Mouse (Mus musculus) hindbrain, embryonic 15.5 days (tissue): ENCODE results near the gene Psmd13. TPM values are rescaled to one million over a fixed set of nuclear protein-coding genes. Genes with fewer than 3 reads are reported as not detected.
"Not testable (repeated sequence)": the region's sequence is repeated elsewhere in the genome, so short reads cannot be mapped to it uniquely, and the experiment has no call there.

Source experiments
- ATAC-seq: fragments of 200-750 bp; cut with Nextera tagmentation; 2 replicates; pipeline ENCODE4 v1.8.0; 2017; ENCODE audit warnings: low read depth, moderate number of reproducible peaks, moderate TSS enrichment; ENCODE audit not compliant: low FRiP score
- H3K27ac ChIP-seq: fragments of 300-500 bp; sonication (generic); replicated peaks from 2 replicates; pipeline ENCODE4 v1.5.1; 2015; ENCODE audit warnings: mild to moderate bottlenecking, inconsistent platforms
- H3K27me3 ChIP-seq: fragments of 300-500 bp; sonication (generic); 2 replicates; pipeline ENCODE4 v1.6.1; 2015; ENCODE audit warnings: control low read depth, inconsistent platforms
- H3K36me3 ChIP-seq: fragments of 300-500 bp; sonication (generic); 2 replicates; pipeline ENCODE4 v1.6.1; 2015; ENCODE audit warnings: control low read depth, inconsistent platforms
- H3K4me1 ChIP-seq: fragments of 300-500 bp; sonication (generic); replicated peaks from 2 replicates; pipeline ENCODE4 v1.6.1; 2015; ENCODE audit warnings: control low read depth, inconsistent platforms
- H3K4me2 ChIP-seq: fragments of 300-500 bp; sonication (generic); 2 replicates; pipeline ENCODE4 v1.6.1; 2015; ENCODE audit warnings: moderate library complexity, mild to moderate bottlenecking, inconsistent platforms
- H3K4me3 ChIP-seq: fragments of 300-500 bp; sonication (generic); 2 replicates; pipeline ENCODE4 v1.5.1; 2015; ENCODE audit warnings: mild to moderate bottlenecking, inconsistent platforms
- H3K9ac ChIP-seq: fragments of 300-500 bp; sonication (generic); 2 replicates; pipeline ENCODE4 v1.6.1; 2015; ENCODE audit warnings: inconsistent platforms
- H3K9me3 ChIP-seq: fragments of 300-500 bp; sonication (generic); 2 replicates; pipeline ENCODE4 v1.6.1; 2016; ENCODE audit warnings: control low read depth, inconsistent platforms
- WGBS: fragments of 180-500 bp; shearing (Covaris S2); methylation state at CpG from one replicate; pipeline ENCODE4 v1.1.7; 2015; 5-methylcytosine and 5-hydroxymethylcytosine counted together
- polyA plus RNA-seq: library from polyadenylated mRNA; unstranded; fragments of >200 nt; fragmentation: Nextera tagmentation; extraction: Ambion mirVana; gene quantifications from 2 replicates; pipeline ENCODE4 v1.2.1, GENCODE M21; 2015

Psmd13 gene
- polyA plus RNA-seq, 1 experiment from 2014 or later: 259 TPM

DNA sequence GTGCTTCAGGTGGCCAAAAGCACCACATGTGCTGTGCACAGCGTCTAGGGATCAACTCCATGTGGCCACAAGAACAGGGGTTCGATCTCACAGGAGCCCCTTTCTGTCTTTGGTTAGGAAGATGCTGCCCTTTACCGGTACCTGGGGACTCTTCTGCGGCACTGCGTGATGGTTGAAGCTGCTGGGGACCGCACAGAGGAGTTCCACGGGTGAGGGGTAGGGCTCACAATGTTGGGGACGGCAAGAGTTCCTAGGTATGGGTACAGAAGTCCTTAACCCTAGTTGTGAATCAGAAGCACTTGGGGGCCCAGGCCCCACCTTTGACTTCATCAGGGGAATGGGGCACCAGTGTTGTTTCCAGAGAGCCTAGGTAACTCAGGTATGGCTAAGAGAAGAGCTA is 23.0 kb upstream of the Psmd13 start:
- no peak for ATAC-seq

DNA sequence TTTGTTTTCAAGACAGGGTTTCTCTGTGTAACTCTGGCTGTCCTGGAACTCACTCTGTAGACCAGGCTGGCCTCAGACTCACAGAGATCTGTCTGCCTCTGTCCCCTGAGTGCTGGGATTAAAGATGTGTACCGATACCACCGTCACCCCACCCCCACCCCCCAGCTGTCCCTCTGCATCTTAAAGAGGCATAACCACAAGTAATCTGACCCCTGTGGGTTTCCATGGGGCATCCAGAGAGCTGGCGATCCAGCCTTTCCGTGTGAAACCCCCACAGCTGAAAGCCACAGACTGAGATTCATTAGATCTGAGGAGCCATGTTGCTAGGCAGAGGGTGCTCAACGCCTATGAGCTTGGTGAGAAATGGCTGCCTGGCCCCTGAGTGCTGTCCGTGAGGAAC is 21.8 kb upstream of the Psmd13 start:
- Histone ChIP-seq H3K27ac (no peak overlapping the region), H3K9me3 (no peaks in the 10 kb centered on the region), H3K4me2 (no peak overlapping the region), H3K4me3 (no peak overlapping the region), H3K36me3 (peaks cover 46% of the 10 kb centered on the region), H3K4me1 (peaks cover 34% of the 10 kb centered on the region), H3K27me3 (no peaks in the 10 kb centered on the region), H3K9ac (no peak overlapping the region)
- WGBS: 68% methylated on average over 6 of the region's 6 CpGs
- ATAC-seq: no peak

More for the DNA sequence above, 23.0 kb upstream of the Psmd13 start:
- Histone ChIP-seq H3K9me3 (no peaks in the 10 kb centered on the region), H3K9ac (peak overlapping the region; percentile 90), H3K4me2 (peak overlapping the region; percentile 80), H3K27ac (no peak overlapping the region), H3K4me3 (peak overlapping the region; percentile 90), H3K36me3 (peaks cover 46% of the 10 kb centered on the region), H3K4me1 (peaks cover 36% of the 10 kb centered on the region), H3K27me3 (no peaks in the 10 kb centered on the region)
- WGBS: 95% methylated on average over 8 of the region's 8 CpGs

DNA sequence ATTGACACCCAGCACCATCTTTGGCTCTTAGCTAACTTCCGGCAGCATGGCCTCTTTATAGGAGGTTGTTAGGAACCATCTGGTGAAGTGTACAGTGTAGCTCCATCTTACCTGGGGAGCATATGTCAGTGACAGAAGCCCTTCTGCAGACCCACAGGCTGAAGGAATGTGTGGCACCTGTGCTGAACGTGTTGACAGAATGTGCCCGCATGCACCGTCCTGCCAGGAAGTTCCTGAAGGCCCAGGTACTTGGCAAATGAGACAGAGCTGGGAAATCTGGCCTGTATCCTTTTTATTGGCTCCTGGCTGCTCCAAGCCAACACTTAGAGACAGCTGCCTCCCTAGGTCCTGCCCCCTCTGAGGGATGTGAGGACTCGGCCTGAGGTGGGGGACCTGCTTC is 21.0 kb upstream of the Psmd13 start:
- WGBS: 94% methylated on average over 5 of the region's 5 CpGs
- no peaks in the 10 kb centered on the region for H3K9me3 ChIP-seq
- peaks cover 46% of the 10 kb centered on the region for H3K36me3 ChIP-seq
- no peak for ATAC-seq
- H3K4me3 ChIP-seq: no peak overlapping the region
- H3K27ac ChIP-seq: no peak overlapping the region
- no peaks in the 10 kb centered on the region for H3K27me3 ChIP-seq
- no peak overlapping the region for H3K9ac ChIP-seq
- peaks cover 27% of the 10 kb centered on the region for H3K4me1 ChIP-seq
- no peak overlapping the region for H3K4me2 ChIP-seq

DNA sequence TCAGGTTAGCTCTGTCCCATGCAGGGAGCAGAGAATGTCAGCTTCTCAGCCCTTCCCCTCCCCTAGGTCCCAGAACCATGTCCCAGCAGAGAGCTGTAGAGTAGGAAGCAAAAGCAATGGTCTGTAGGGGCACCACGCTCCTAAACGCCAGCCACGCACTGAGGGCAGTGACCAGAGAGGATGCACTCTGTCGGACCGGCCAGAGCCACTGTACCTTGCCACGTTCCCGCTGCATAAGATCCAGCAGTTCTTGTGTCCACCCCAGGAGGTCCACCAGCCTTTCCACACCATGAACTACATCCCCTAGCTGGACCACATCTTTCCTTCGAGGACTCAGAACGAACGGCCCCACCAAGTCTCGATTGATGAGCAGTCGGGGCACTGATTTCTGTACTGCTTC is 17.0 kb upstream of the Psmd13 start:
- Histone ChIP-seq H3K4me2 (no peak overlapping the region), H3K4me1 (peaks cover 5% of the 10 kb centered on the region; the same call in 1 of the 2 replicates), H3K36me3 (peaks cover 42% of the 10 kb centered on the region), H3K9me3 (no peaks in the 10 kb centered on the region), H3K9ac (no peak overlapping the region), H3K4me3 (no peak overlapping the region), H3K27me3 (no peaks in the 10 kb centered on the region), H3K27ac (no peak overlapping the region)
- no peak for ATAC-seq
- WGBS: 91% methylated on average over 12 of the region's 12 CpGs

DNA sequence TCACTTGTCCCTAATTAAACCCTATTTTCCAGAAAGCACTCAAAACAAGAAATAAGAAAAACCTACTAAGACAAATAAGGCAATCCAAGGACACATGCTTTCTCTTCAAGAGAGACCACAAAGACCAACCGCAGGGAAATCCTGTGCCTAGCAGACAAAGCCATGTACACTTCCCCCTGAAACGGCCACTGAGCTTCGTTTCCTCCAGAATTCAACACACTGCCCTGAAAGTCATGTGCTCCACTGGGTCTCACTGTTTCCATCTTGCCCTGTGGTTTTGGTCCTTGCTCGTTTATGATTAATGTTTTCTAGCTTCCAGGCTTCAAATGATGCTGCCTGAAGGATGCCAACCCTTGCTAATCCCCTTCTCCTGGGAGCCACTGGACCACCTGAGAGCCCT is 7.5 kb upstream of the Psmd13 start:
- Histone ChIP-seq H3K9ac (no peak overlapping the region), H3K4me2 (no peak overlapping the region), H3K4me3 (no peak overlapping the region), H3K27ac (no peak overlapping the region), H3K4me1 (no peaks in the 10 kb centered on the region), H3K9me3 (no peaks in the 10 kb centered on the region), H3K27me3 (no peaks in the 10 kb centered on the region), H3K36me3 (peaks cover 5% of the 10 kb centered on the region; the same call in 1 of the 2 replicates)
- ATAC-seq: no peak
- 90% methylated on average over 4 of the region's 4 CpGs for WGBS

DNA sequence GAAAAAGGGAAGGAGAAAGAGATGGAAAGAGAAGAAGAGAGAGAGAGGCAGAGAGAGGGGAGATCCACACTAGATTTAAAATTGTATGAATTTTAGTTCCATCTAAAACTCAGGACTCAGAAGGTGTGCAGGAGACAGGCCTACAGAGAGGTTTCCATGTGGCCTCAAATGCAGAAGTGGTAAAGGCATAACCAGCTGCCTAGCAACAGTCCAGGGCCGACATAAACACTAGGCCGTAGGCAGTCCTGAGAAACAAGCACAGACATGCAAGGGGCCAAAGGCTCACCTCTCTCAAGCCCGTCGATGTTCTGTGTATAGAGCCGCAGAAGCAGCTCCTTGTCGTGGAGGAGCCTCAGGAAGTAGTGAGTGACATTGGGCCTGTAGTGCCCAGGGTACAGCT is 4.4 kb upstream of the Psmd13 start:
- no peak overlapping the region for H3K4me3 ChIP-seq
- H3K27ac ChIP-seq: no peak overlapping the region
- no peaks in the 10 kb centered on the region for H3K27me3 ChIP-seq
- ATAC-seq: no peak
- H3K36me3 ChIP-seq: peaks cover 5% of the 10 kb centered on the region; the same call in 1 of the 2 replicates
- peaks cover 9% of the 10 kb centered on the region for H3K4me1 ChIP-seq
- no peak overlapping the region for H3K4me2 ChIP-seq
- no peak overlapping the region for H3K9ac ChIP-seq
- H3K9me3 ChIP-seq: no peaks in the 10 kb centered on the region
- WGBS: 92% methylated on average over 6 of the region's 6 CpGs

DNA sequence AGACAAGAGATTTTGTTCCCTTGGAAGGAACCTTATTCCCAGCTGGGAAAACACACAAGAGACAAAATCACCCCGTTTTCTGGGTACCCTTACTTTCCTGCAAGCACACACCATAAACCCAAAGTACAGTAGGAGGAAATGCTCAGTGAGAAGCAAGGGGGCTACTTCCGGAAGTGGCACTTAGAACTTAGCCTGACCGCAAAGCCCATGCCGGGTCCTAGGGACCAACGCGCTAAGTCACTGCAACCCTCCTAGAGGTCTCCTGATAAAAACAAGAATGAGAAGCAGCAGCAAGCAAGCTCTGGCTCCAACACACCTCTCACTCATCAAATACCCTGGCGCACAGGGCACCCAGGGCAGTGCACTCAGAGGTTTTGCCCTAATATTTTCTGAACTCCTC is 2.4 kb upstream of the Psmd13 start:
- peaks cover 19% of the 10 kb centered on the region for H3K4me1 ChIP-seq
- no peaks in the 10 kb centered on the region for H3K9me3 ChIP-seq
- WGBS: 91% methylated on average over 7 of the region's 7 CpGs
- H3K27ac ChIP-seq: no peak overlapping the region
- no peaks in the 10 kb centered on the region for H3K27me3 ChIP-seq
- ATAC-seq: no peak
- H3K36me3 ChIP-seq: peaks cover 5% of the 10 kb centered on the region; the same call in 1 of the 2 replicates
- H3K4me3 ChIP-seq: no peak overlapping the region
- no peak overlapping the region for H3K9ac ChIP-seq
- H3K4me2 ChIP-seq: no peak overlapping the region

DNA sequence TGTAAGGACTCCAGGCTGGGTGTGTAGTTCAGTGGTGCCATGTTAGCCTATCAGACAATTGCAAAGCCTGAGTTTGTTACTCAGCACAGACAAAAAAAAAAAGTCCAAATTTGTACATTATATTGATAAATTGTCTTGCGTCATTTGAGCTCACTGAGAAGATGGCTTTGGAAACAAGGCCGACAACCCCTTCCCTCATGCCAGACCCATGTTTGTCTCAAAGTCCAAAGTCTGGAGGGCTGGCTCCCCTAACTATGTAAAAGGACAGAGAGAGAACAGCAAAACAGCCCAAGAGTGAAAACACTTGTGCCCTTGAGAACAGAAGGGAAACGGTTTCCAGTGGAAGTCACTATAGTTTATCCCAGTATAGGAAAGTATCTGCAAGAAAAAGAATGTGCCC is 1.3 kb upstream of the Psmd13 start:
- Histone ChIP-seq H3K9me3 (no peaks in the 10 kb centered on the region), H3K4me3 (no peak overlapping the region), H3K9ac (no peak overlapping the region), H3K27ac (no peak overlapping the region), H3K4me1 (peaks cover 19% of the 10 kb centered on the region), H3K36me3 (peaks cover 5% of the 10 kb centered on the region; the same call in 1 of the 2 replicates), H3K27me3 (no peaks in the 10 kb centered on the region), H3K4me2 (peak overlapping the region; percentile 61)
- ATAC-seq: no peak
- WGBS: 90% methylated on average over 3 of the region's 3 CpGs

DNA sequence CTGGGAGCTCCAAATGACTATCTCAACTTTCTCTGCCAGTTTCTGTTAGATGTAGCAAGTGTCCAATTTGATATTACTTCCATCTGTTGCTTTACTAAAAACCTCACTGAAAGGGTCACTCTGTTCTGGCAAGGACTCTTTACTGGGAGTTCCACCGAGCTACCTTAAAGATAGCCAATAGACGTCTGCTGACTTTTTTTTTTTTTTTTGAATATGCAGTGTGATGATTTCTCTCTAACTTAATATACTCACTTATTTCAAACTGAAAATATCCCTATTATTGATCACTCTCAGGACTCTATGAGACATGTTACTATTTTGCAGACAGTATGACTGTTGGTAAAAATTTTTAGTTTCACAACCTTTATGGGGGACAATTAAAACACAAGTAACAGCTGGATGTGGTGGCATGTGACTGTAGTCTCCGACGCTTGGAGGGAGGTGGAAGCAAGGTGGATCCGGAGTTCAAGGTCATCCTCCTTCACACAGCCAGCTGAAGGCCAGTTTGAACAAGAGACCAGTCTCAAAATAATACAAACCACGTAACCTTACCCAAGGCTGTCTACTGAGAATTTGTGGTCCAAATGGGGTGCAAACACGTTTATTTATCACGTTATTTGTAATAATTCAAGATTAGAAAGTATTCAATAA is 778 bp upstream of the Psmd13 start:
- H3K9ac ChIP-seq: peak overlapping the region; percentile 65
- 26% methylated on average over 8 of the region's 8 CpGs for WGBS
- peak overlapping the region; percentile 61 for H3K4me2 ChIP-seq
- H3K27me3 ChIP-seq: no peaks in the 10 kb centered on the region
- no peaks in the 10 kb centered on the region for H3K9me3 ChIP-seq
- peak overlapping the region; percentile 62 for H3K4me3 ChIP-seq
- peaks cover 19% of the 10 kb centered on the region for H3K4me1 ChIP-seq
- ATAC-seq: no peak
- H3K27ac ChIP-seq: peak overlapping the region; percentile 86
- H3K36me3 ChIP-seq: peaks cover 2% of the 10 kb centered on the region; the same call in 1 of the 2 replicates

DNA sequence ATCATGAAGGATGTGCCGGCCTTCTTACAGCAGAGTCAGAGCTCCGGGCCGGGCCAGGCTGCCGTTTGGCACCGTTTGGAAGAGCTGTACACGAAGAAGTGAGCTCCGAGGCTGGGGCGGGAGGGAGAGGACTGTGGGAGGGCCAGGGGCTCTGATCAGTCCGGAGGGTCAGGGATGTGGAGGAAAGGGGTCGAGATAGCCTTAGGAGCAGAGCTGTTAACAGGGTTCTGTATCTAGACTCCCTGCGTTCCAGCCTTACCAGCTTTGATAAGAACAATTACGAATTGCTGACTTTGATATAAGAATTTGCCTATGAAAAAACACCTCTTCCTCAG is 668 bp downstream of the Psmd13 start:
- H3K27ac ChIP-seq: peak overlapping the region; percentile 86
- peaks cover 19% of the 10 kb centered on the region for H3K4me1 ChIP-seq
- H3K9ac ChIP-seq: peak overlapping the region; percentile 69
- no peaks in the 10 kb centered on the region for H3K9me3 ChIP-seq
- H3K27me3 ChIP-seq: no peaks in the 10 kb centered on the region
- peak; percentile 57; the same call in 1 of the 2 replicates for ATAC-seq
- H3K4me3 ChIP-seq: peak overlapping the region; percentile 62
- peaks cover 14% of the 10 kb centered on the region for H3K36me3 ChIP-seq
- H3K4me2 ChIP-seq: peak overlapping the region; percentile 61
- 0% methylated on average over 12 of the region's 12 CpGs for WGBS

DNA sequence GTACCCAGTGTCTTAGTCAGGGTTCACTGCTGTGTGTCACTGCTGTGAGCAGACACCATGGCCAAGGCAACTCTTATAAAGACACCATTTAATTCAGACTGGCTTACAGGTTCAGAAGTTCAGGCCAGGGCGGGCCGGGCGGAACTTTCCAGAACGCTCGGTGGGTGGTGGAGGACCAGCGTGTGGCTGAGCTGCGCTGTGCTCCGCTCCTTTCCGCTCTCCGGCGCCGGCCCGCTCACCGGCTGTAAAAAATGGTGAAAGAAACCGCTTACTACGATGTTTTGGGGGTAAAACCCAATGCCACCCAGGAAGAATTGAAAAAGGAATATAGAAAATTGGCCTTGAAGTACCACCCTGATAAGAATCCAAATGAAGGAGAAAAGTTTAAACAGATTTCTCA is 8.9 kb downstream of the Psmd13 start:
- H3K27me3 ChIP-seq: not testable (repeated sequence)

DNA sequence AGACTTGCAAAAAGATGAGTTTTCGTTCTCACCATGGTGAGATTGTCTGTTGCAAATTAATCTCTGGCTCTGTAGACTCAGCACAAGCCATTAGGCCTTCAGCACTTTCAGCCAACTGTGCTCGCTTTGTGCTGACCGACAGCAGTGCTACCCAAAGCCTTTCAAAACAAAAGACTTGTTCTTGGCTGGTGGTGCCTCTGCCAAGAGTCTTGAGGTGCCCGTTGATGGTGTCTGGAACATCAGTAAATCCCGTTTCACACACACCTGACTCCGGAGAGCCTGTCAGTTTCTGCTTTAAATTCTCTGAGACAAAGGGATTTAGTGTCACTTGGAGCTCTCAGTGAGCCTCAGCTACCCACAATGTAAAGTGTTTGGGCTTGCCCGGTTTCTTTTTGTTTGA is 12.3 kb downstream of the Psmd13 start:
- H3K27me3 ChIP-seq: no peaks in the 10 kb centered on the region
- WGBS: 93% methylated on average over 7 of the region's 7 CpGs
- H3K36me3 ChIP-seq: peaks cover 71% of the 10 kb centered on the region
- ATAC-seq: no peak
- H3K27ac ChIP-seq: no peak overlapping the region
- no peak overlapping the region for H3K4me3 ChIP-seq
- H3K9ac ChIP-seq: no peak overlapping the region
- H3K4me2 ChIP-seq: no peak overlapping the region
- H3K4me1 ChIP-seq: no peaks in the 10 kb centered on the region
- H3K9me3 ChIP-seq: no peaks in the 10 kb centered on the region

More for the DNA sequence above, 8.9 kb downstream of the Psmd13 start:
- not testable (repeated sequence) for ATAC-seq, H3K27ac ChIP-seq, H3K4me2 ChIP-seq, H3K9me3 ChIP-seq, H3K4me3 ChIP-seq, H3K9ac ChIP-seq, H3K4me1 ChIP-seq
- H3K36me3 ChIP-seq: peaks cover 65% of the 10 kb centered on the region
- WGBS: 96% methylated on average over 16 of the region's 16 CpGs

DNA sequence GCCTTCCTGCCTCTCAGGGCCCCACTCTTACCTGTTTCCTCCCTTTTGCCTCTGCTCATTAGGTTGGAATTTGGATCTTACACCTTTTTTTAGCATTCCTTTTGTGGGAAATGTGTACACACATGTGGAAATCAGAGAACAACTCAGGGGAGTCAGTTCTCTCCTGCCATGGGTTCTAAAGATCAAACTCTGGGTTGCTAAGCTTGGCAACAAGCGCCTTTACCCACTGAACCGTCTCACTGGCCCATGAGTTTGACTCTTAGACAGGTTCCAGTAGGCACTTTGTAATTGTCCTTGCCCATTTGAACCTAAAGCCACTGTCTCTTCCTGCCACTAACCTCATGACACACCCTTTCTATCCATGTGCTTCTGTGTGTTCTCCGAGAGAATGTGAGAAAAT is 12.8 kb downstream of the Psmd13 start:
- Histone ChIP-seq H3K4me1 (no peaks in the 10 kb centered on the region), H3K9me3 (no peaks in the 10 kb centered on the region), H3K36me3 (peaks cover 66% of the 10 kb centered on the region), H3K4me2 (no peak overlapping the region), H3K9ac (no peak overlapping the region), H3K4me3 (no peak overlapping the region), H3K27me3 (no peaks in the 10 kb centered on the region), H3K27ac (no peak overlapping the region)
- WGBS: 94% methylated on average over 3 of the region's 3 CpGs
- no peak for ATAC-seq
